Mouse (Mus musculus): ENCODE results near the gene Olfr1453.
"Not testable (repeated sequence)": the region's sequence is repeated elsewhere in the genome, so short reads cannot be mapped to it uniquely, and the experiment has no call there.

Olfr1453 gene

GRCm38 (mm10) chr19:13028227-13028626 lies at the start of gene Olfr1453:
TSS of gene Olfr1453 (minus strand) at chr19:13028327.
- in situ Hi-C loops (cut with MboI, MseI) = no loop called here

GRCm38 (mm10) chr19:13060310-13060709 lies 32.2 kb upstream of the Olfr1453 start, which contains the start of gene Olfr1454:
TSS of gene Olfr1454 (plus strand) at chr19:13060610.
- in situ Hi-C loops (cut with MboI, MseI) = no loop called here

- in situ Hi-C loops (cut with MboI, MseI) = no loop called here
Observed at GRCm38 (mm10) chr19:12994714-12995113, 33.4 kb downstream of the Olfr1453 start, which contains the start of gene Olfr1451. TSS of gene Olfr1451 (plus strand) at chr19:12995014.

GRCm38 (mm10) chr19:12992316-12992715 lies 35.8 kb downstream of the Olfr1453 start:
- in situ Hi-C loops (cut with MboI, MseI) = not testable (repeated sequence)

Measured in T-helper 2 cell (primary cell).